Mouse (Mus musculus) neural tube, embryonic 15.5 days (tissue): ENCODE measurements around the gene Zbtb38. TPM values are rescaled to one million over a fixed set of nuclear protein-coding genes. Genes with fewer than 3 reads are reported as not detected.
"Not testable (repeated sequence)": the region's sequence is repeated elsewhere in the genome, so short reads cannot be mapped to it uniquely, and the experiment has no call there.

Source experiments
- ATAC-seq: fragments of 200-750 bp; cut with Nextera tagmentation; 2 replicates; pipeline ENCODE4 v1.8.0; 2017; ENCODE audit warnings: mild to moderate bottlenecking, moderate TSS enrichment, moderate library complexity; ENCODE audit not compliant: low FRiP score
- H3K27ac ChIP-seq: fragments of 300-500 bp; sonication (generic); replicated peaks from 2 replicates; pipeline ENCODE4 v1.5.1; 2015; ENCODE audit warnings: mild to moderate bottlenecking, inconsistent platforms
- H3K27me3 ChIP-seq: fragments of 300-500 bp; sonication (generic); replicated peaks from 2 replicates; pipeline ENCODE4 v1.6.1; 2015; ENCODE audit warnings: inconsistent platforms
- H3K36me3 ChIP-seq: fragments of 300-500 bp; sonication (generic); 2 replicates; pipeline ENCODE4 v1.6.1; 2015; ENCODE audit warnings: inconsistent platforms
- H3K4me1 ChIP-seq: fragments of 300-500 bp; sonication (generic); 2 replicates; pipeline ENCODE4 v1.6.1; 2015; ENCODE audit warnings: inconsistent platforms
- H3K4me2 ChIP-seq: fragments of 300-500 bp; sonication (generic); 2 replicates; pipeline ENCODE4 v1.6.1; 2015; ENCODE audit warnings: inconsistent platforms, mild to moderate bottlenecking, moderate library complexity
- H3K4me3 ChIP-seq: fragments of 300-500 bp; sonication (generic); replicated peaks from 2 replicates; pipeline ENCODE4 v1.5.1; 2015; ENCODE audit warnings: mild to moderate bottlenecking, inconsistent platforms
- H3K9ac ChIP-seq: fragments of 300-500 bp; sonication (generic); replicated peaks from 2 replicates; pipeline ENCODE4 v1.6.1; 2015; ENCODE audit warnings: mild to moderate bottlenecking, inconsistent platforms
- H3K9me3 ChIP-seq: fragments of 300-500 bp; sonication (generic); replicated peaks from 2 replicates; pipeline ENCODE4 v1.6.1; 2016; ENCODE audit warnings: inconsistent platforms
- WGBS: fragments of 180-500 bp; shearing (Covaris S2); methylation state at CpG from one replicate; pipeline ENCODE4 v1.1.7; 2015; ENCODE audit warnings: mixed read lengths; 5-methylcytosine and 5-hydroxymethylcytosine counted together
- polyA plus RNA-seq: library from polyadenylated mRNA; unstranded; fragments of >200 nt; fragmentation: Nextera tagmentation; extraction: Ambion mirVana; gene quantifications from 2 replicates; pipeline ENCODE4 v1.2.1, GENCODE M21; 2015

Zbtb38 gene
- polyA plus RNA-seq, 1 experiment from 2014 or later: 52.3 TPM

DNA sequence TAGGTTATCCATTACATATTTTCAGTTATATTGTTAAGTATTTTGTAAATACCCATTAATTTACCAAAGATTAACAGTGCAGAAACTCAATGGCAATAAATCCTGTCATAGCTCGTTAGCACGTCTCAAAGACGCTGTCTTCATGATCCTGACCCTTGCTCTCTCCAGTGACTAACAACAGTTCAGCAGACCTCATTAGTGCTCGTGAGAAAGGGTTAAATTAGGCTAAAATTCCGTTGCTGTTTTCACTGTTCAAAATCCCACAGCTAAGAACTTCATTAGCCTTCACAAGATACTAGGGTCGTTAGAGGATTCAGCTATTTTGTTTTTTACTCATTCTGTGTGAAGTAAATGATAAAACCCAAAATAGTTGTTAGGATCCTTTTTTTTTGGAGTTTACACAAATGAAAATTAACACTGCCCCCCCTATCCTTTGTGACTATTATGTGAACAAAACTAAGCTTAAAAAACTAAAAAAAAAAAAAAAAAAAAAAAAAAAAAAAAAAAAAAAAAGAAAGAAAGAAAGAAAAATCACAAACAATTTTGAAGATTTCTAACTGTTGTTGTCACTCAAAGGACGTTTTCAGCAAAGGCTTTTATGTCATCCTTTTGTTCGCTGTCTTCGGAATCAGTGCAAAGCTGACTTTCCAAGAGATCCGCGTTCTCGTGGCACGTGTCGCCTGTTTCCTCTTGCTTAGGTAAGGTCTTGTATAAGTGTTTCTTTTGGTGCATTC is 67.6 kb downstream of the Zbtb38 start:
- peaks cover 57% of the 10 kb centered on the region for H3K36me3 ChIP-seq
- H3K9me3 ChIP-seq: no peaks in the 10 kb centered on the region
- no peak overlapping the region for H3K4me2 ChIP-seq
- no peaks in the 10 kb centered on the region for H3K4me1 ChIP-seq
- H3K4me3 ChIP-seq: no peak overlapping the region
- no peak overlapping the region for H3K27ac ChIP-seq
- H3K27me3 ChIP-seq: no peaks in the 10 kb centered on the region
- no peak for ATAC-seq
- no peak overlapping the region for H3K9ac ChIP-seq
- 74% methylated on average over 14 of the region's 14 CpGs for WGBS

DNA sequence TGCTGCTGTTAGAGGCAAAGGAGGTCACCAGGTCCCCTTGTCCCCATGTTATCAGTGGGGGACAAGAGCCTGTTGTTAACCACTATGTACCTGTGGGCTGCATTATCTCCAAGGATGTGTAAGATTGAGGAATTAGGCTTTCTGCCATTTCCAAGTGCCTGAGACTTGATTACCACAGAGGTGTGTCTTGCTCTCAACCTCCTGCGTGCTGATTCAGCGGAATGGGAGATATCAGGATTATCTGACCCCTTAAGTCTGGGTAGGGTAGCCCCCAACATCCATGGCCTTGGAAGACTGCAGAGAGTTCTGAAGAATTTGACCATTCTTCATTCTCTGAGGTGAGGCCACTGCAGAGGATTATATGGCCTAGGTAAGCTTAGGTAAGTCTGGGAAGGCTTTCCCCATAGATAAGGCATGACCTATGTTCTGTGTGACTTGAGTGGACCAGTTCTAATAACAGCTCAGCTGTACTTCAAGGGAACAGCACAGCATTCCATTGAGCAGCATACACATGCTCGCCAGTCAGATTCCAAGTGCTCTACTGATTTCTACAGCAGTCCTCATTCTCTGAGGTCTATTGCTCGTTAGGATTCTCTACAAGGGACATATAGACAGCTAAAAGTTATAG is 68.4 kb downstream of the Zbtb38 start:
- Histone ChIP-seq H3K27me3 (no peaks in the 10 kb centered on the region), H3K27ac (no peak overlapping the region), H3K36me3 (peaks cover 56% of the 10 kb centered on the region), H3K4me2 (no peak overlapping the region), H3K4me1 (no peaks in the 10 kb centered on the region), H3K9ac (no peak overlapping the region), H3K9me3 (no peaks in the 10 kb centered on the region), H3K4me3 (no peak overlapping the region)
- 89% methylated on average over 4 of the region's 4 CpGs for WGBS
- ATAC-seq: no peak

GRCm38 (mm10) chr9:96678611-96679010 is 74.0 kb downstream of the Zbtb38 start:
- no peak for ATAC-seq
- Histone ChIP-seq H3K4me3 (no peak overlapping the region), H3K4me1 (no peaks in the 10 kb centered on the region), H3K36me3 (peaks cover 9% of the 10 kb centered on the region; the same call in 1 of the 2 replicates), H3K4me2 (no peak overlapping the region), H3K9ac (no peak overlapping the region), H3K27me3 (no peaks in the 10 kb centered on the region), H3K27ac (no peak overlapping the region), H3K9me3 (no peaks in the 10 kb centered on the region)
- WGBS: 84% methylated on average over 5 of the region's 5 CpGs

DNA sequence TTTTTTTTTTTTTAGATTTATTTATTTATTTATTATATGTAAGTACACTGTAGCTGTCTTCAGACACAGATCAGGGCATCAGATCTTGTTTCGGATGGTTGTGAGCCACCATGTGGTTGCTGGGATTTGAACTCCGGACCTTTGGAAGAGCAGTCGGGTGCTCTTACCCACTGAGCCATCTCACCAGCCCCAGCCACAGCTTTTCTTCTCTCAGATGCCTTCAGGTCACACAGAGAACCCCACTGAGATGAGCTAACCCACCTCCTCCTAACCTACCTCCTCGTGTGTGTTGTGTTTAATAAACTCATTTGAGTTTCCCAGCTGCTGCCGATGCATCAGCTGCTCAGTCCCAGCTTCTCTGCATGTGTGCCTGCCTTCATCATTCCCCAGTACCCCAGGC is 74.9 kb downstream of the Zbtb38 start:
- not testable (repeated sequence) for ATAC-seq, H3K27ac ChIP-seq
- 78% methylated on average over 5 of the region's 5 CpGs for WGBS

GRCm38 (mm10) chr9:96676671-96677070 is 76.0 kb downstream of the Zbtb38 start:
- ATAC-seq: no peak
- 91% methylated on average over 10 of the region's 10 CpGs for WGBS
- H3K4me3 ChIP-seq: no peak overlapping the region
- no peak overlapping the region for H3K9ac ChIP-seq
- H3K36me3 ChIP-seq: 0 out of 2 replicates have a peak, but pooled peaks cover 4% of the 10 kb centered on the region
- H3K4me1 ChIP-seq: no peaks in the 10 kb centered on the region
- no peaks in the 10 kb centered on the region for H3K27me3 ChIP-seq
- H3K4me2 ChIP-seq: no peak overlapping the region
- H3K9me3 ChIP-seq: no peaks in the 10 kb centered on the region
- H3K27ac ChIP-seq: no peak overlapping the region

More for the DNA sequence above, 74.9 kb downstream of the Zbtb38 start:
- H3K9ac ChIP-seq, H3K4me3 ChIP-seq, H3K9me3 ChIP-seq, H3K27me3 ChIP-seq, H3K36me3 ChIP-seq, H3K4me1 ChIP-seq, H3K4me2 ChIP-seq: not testable (repeated sequence)

GRCm38 (mm10) chr9:96675763-96676640 is 76.6 kb downstream of the Zbtb38 start:
- ATAC-seq: no peak
- H3K4me1 ChIP-seq: no peaks in the 10 kb centered on the region

DNA sequence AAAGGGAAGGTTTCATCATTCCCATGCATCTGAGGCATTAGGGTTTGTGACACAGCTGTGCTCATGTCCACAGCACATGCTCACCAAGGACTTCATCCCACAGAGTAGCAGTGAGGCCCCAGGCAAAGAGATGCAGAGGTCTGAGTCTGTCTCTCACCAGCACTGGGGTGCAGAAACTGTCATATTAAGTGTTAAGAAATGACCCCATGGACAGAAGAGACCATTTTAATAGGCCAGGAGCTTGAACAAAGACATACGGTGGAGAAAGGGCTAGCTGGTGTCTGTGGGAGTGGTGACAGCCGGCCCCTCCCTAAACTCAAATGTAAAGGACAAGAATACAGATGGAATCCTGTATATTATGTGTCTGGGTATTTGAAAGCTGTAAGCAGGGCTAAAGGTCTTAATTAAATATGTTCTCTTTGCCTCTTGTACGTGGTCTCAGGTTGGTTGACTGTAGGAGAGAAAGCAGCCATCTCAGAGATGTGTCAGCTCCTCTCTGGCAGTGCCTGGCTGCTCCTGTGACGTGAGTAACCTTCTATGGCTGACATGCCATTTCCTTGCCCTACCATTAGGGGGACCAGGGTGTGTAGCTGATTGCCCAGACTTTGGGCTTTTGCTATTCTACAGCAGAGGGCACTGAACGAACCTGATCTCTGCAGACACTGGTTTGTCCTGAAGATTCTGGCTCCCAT is 77.4 kb downstream of the Zbtb38 start:
- H3K4me2 ChIP-seq: no peak overlapping the region
- no peak overlapping the region for H3K27ac ChIP-seq
- no peaks in the 10 kb centered on the region for H3K27me3 ChIP-seq
- H3K9me3 ChIP-seq: no peaks in the 10 kb centered on the region
- no peak overlapping the region for H3K4me3 ChIP-seq
- ATAC-seq: no peak
- WGBS: 36% methylated on average over 5 of the region's 5 CpGs
- H3K36me3 ChIP-seq: no peaks in the 10 kb centered on the region
- no peaks in the 10 kb centered on the region; the same call in 1 of the 2 replicates for H3K4me1 ChIP-seq
- no peak overlapping the region for H3K9ac ChIP-seq

More at GRCm38 (mm10) chr9:96675763-96676640, 76.6 kb downstream of the Zbtb38 start:
- no peaks in the 10 kb centered on the region for H3K36me3 ChIP-seq
- H3K27ac ChIP-seq: no peak overlapping the region
- H3K9ac ChIP-seq: no peak overlapping the region
- H3K9me3 ChIP-seq: no peaks in the 10 kb centered on the region
- no peak overlapping the region for H3K4me2 ChIP-seq
- H3K4me3 ChIP-seq: no peak overlapping the region
- 92% methylated on average over 8 of the region's 8 CpGs for WGBS
- H3K27me3 ChIP-seq: no peaks in the 10 kb centered on the region

DNA sequence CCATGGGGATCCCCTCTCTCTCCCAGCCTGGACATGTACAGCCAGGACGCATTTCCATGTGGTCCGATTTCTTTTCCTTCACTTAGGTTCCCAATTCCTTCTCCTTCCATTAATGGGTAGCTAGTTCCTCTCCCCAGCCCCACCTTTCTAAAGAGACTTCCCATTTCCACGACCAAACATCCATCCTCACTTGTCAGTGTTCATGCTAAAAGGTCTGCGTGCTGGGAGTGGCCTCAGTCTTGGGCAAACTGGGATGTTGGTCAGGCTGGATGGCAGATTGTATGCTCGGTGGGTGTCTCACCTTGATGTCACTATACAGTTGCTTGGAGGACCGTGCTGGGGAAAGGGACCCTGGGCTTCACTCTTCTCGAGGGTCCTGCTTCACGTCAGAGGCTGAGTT is 78.3 kb downstream of the Zbtb38 start:
- H3K4me3 ChIP-seq: no peak overlapping the region
- no peak overlapping the region for H3K27ac ChIP-seq
- H3K4me1 ChIP-seq: peaks cover 4% of the 10 kb centered on the region; the same call in 1 of the 2 replicates
- H3K9ac ChIP-seq: no peak overlapping the region
- no peak overlapping the region for H3K4me2 ChIP-seq
- no peaks in the 10 kb centered on the region for H3K9me3 ChIP-seq
- H3K36me3 ChIP-seq: no peaks in the 10 kb centered on the region
- 89% methylated on average over 8 of the region's 8 CpGs for WGBS
- no peaks in the 10 kb centered on the region for H3K27me3 ChIP-seq
- ATAC-seq: no peak

DNA sequence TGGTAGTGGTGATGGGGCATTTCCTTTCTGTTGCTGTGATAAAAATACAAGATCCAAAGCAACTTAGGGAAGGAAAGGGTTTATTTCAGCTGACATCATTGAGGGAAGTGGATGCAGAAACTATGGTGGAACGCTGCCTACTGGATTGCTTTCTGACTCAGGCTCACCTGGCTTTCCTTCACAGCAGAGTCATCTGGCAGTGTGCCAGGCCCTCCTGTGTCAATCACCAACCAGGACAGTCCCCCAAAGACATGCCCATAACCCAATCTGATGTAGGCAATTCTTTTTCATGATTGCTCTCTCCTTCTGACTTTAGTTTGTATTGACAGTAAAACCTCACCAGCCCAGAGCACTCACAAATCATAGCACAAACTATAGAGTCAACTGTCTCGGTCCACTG is 80.2 kb downstream of the Zbtb38 start:
- Histone ChIP-seq H3K4me3 (no peak overlapping the region), H3K4me1 (peaks cover 7% of the 10 kb centered on the region; the same call in 1 of the 2 replicates), H3K4me2 (no peak overlapping the region), H3K27me3 (no peaks in the 10 kb centered on the region), H3K9me3 (no peaks in the 10 kb centered on the region), H3K9ac (no peak overlapping the region), H3K36me3 (no peaks in the 10 kb centered on the region), H3K27ac (no peak overlapping the region)
- ATAC-seq: no peak
- 85% methylated on average over 2 of the region's 2 CpGs for WGBS

GRCm38 (mm10) chr9:96671249-96671648 is 81.4 kb downstream of the Zbtb38 start:
- Histone ChIP-seq H3K27ac (no peak overlapping the region), H3K4me2 (no peak overlapping the region), H3K4me1 (peaks cover 7% of the 10 kb centered on the region; the same call in 1 of the 2 replicates), H3K36me3 (no peaks in the 10 kb centered on the region), H3K4me3 (no peak overlapping the region), H3K9me3 (no peaks in the 10 kb centered on the region), H3K27me3 (no peaks in the 10 kb centered on the region), H3K9ac (no peak overlapping the region)
- 96% methylated on average over 12 of the region's 12 CpGs for WGBS
- no peak for ATAC-seq

GRCm38 (mm10) chr9:96669877-96670276 is 82.8 kb downstream of the Zbtb38 start:
- under 1% methylated on average over 15 of the region's 15 CpGs for WGBS
- Histone ChIP-seq H3K4me1 (peaks cover 7% of the 10 kb centered on the region; the same call in 1 of the 2 replicates), H3K9ac (peak overlapping the region; percentile 49), H3K9me3 (no peaks in the 10 kb centered on the region), H3K36me3 (no peaks in the 10 kb centered on the region), H3K27ac (peak overlapping the region; percentile 88), H3K4me2 (peak overlapping the region; percentile 74), H3K4me3 (peak overlapping the region; percentile 42), H3K27me3 (no peaks in the 10 kb centered on the region)
- ATAC-seq: peak; percentile 100
